Mouse (Mus musculus) stomach, postnatal 0 days (tissue): Measurements from ENCODE around the gene Gm32742. TPM values are rescaled to one million over a fixed set of nuclear protein-coding genes. Genes with fewer than 3 reads are reported as not detected.

Source experiments
- ATAC-seq: fragments of 200-750 bp; cut with Nextera tagmentation; 2 replicates; pipeline ENCODE4 v1.8.0; 2017; ENCODE audit not compliant: low FRiP score, low TSS enrichment
- DNase-seq: peaks from one replicate; pipeline ENCODE4 v3.0.0-alpha.2; 2016; ENCODE audit warnings: low spot score
- H3K27ac ChIP-seq: fragments of 300-500 bp; sonication (generic); replicated peaks from 2 replicates; pipeline ENCODE4 v1.5.1; 2014; ENCODE audit warnings: mild to moderate bottlenecking, control low read depth
- H3K27me3 ChIP-seq: fragments of 300-500 bp; sonication (generic); 2 replicates; pipeline ENCODE4 v1.6.1; 2014; ENCODE audit warnings: low read length; ENCODE audit not compliant: control insufficient read depth, insufficient read depth
- H3K36me3 ChIP-seq: fragments of 300-500 bp; sonication (generic); 2 replicates; pipeline ENCODE4 v1.6.1; 2014; ENCODE audit warnings: low read length, mixed read lengths; ENCODE audit not compliant: control insufficient read depth, insufficient read depth
- H3K4me1 ChIP-seq: fragments of 300-500 bp; sonication (generic); replicated peaks from 2 replicates; pipeline ENCODE4 v1.6.1; 2014; ENCODE audit warnings: antibody characterized with exemption; ENCODE audit not compliant: control insufficient read depth, insufficient read depth
- H3K4me2 ChIP-seq: fragments of 300-500 bp; sonication (generic); replicated peaks from 2 replicates; pipeline ENCODE4 v1.6.1; 2014; ENCODE audit warnings: low read depth, mild to moderate bottlenecking, control low read depth, moderate library complexity
- H3K4me3 ChIP-seq: fragments of 300-500 bp; sonication (generic); 2 replicates; pipeline ENCODE4 v1.5.1; 2014; ENCODE audit warnings: low read depth, low read length, control low read depth
- H3K9ac ChIP-seq: fragments of 300-500 bp; sonication (generic); 2 replicates; pipeline ENCODE4 v1.6.1; 2014; ENCODE audit warnings: mild to moderate bottlenecking, low read length, control low read depth, mixed read lengths
- H3K9me3 ChIP-seq: fragments of 300-500 bp; sonication (generic); 2 replicates; pipeline ENCODE4 v1.6.1; 2016; ENCODE audit warnings: low read length; ENCODE audit not compliant: control insufficient read depth
- CTCF ChIP-seq: IDR thresholded peaks from 2 replicates; pipeline ENCODE4 v1.5.1; 2016; ENCODE audit warnings: antibody characterized with exemption, low read depth, mild to moderate bottlenecking, moderate library complexity
- EP300 ChIP-seq: optimal IDR thresholded peaks from 2 replicates; pipeline ENCODE3; 2016; ENCODE audit warnings: antibody characterized with exemption
- WGBS: fragments of 180-500 bp; shearing (Covaris S2); extraction: QIAGEN DNeasy Blood & Tissue Kit; methylation state at CpG from one replicate; pipeline ENCODE4 v1.1.7; 2014; 5-methylcytosine and 5-hydroxymethylcytosine counted together
- microRNA counts: library from miRNA; unstranded; fragments of <30 nt; microRNA quantifications from one replicate; lab custom pipeline; 2015
- microRNA-seq: library from miRNA; unstranded; fragments of <30 nt; microRNA quantifications from one replicate; pipeline ENCODE4, GENCODE M21; 2016
- polyA plus RNA-seq: library from polyadenylated mRNA; unstranded; fragments of >200 nt; fragmentation: Nextera tagmentation; extraction: Ambion mirVana; gene quantifications from 2 replicates; pipeline ENCODE4 v1.2.1, GENCODE M21; 2015

Gm32742 gene
- polyA plus RNA-seq, 1 experiment from 2014 or later: 0.08 TPM

- no peak within 1 kb of the TSS for H3K27ac ChIP-seq
- 18% methylated on average over 27 of the region's 27 CpGs for WGBS
- H3K9ac ChIP-seq: no peak within 1 kb of the TSS
- TF ChIP-seq CTCF (peak; percentile 32), EP300 (no peak)
- H3K27me3 ChIP-seq: no peaks in the 10 kb centered on the region
- peak; percentile 63 for ATAC-seq
- DNase-seq: peak; percentile 71
- H3K9me3 ChIP-seq: no peaks in the 10 kb centered on the region
- H3K4me3 ChIP-seq: no peak within 1 kb of the TSS
- H3K36me3 ChIP-seq: no peaks in the 10 kb centered on the region
- peak within 1 kb of the TSS; percentile 30 for H3K4me2 ChIP-seq
- H3K4me1 ChIP-seq: 0 out of 2 replicates have a peak, but pooled peaks cover 6% of the 10 kb centered on the region
Measured at GRCm38 (mm10) chr9:51101756-51102425, 63.4 kb downstream of the Gm32742 start, which contains the start of gene 4833427G06Rik. Gene 4833427G06Rik, minus strand, starts transcription at chr9:51102078.

GRCm38 (mm10) chr9:51096306-51096705 lies 69.0 kb downstream of the Gm32742 start:
- no peaks in the 10 kb centered on the region for H3K36me3 ChIP-seq
- no peak overlapping the region for H3K9ac ChIP-seq
- ATAC-seq (no peak), DNase-seq (no peak)
- no peaks in the 10 kb centered on the region for H3K4me1 ChIP-seq
- H3K27ac ChIP-seq: no peak overlapping the region
- H3K4me2 ChIP-seq: no peak overlapping the region
- no peaks in the 10 kb centered on the region for H3K9me3 ChIP-seq
- H3K4me3 ChIP-seq: no peak overlapping the region
- WGBS: 25% methylated on average over 2 of the region's 2 CpGs
- no peaks in the 10 kb centered on the region for H3K27me3 ChIP-seq
- no peak for TF ChIP-seq CTCF
- no peak for TF ChIP-seq EP300

- Histone ChIP-seq H3K27me3 (no peaks in the 10 kb centered on the region), H3K9ac (no peak overlapping the region), H3K9me3 (no peaks in the 10 kb centered on the region), H3K36me3 (no peaks in the 10 kb centered on the region), H3K27ac (no peak overlapping the region), H3K4me1 (no peaks in the 10 kb centered on the region), H3K4me3 (no peak overlapping the region), H3K4me2 (no peak overlapping the region)
- DNase-seq (no peak), ATAC-seq (no peak)
- no peak for TF ChIP-seq CTCF
- WGBS: 54% methylated on average over 5 of the region's 5 CpGs
Measured at GRCm38 (mm10) chr9:51093697-51094096, 71.6 kb downstream of the Gm32742 start.

GRCm38 (mm10) chr9:51081614-51082013 lies 83.7 kb downstream of the Gm32742 start:
- H3K4me1 ChIP-seq: no peaks in the 10 kb centered on the region
- H3K36me3 ChIP-seq: no peaks in the 10 kb centered on the region
- 79% methylated on average over 5 of the region's 5 CpGs for WGBS
- H3K27me3 ChIP-seq: no peaks in the 10 kb centered on the region
- no peaks in the 10 kb centered on the region for H3K9me3 ChIP-seq
- no peak overlapping the region for H3K9ac ChIP-seq
- no peak for ATAC-seq
- TF ChIP-seq EP300: no peak
- no peak for TF ChIP-seq CTCF
- no peak overlapping the region for H3K4me2 ChIP-seq
- H3K4me3 ChIP-seq: no peak overlapping the region
- H3K27ac ChIP-seq: no peak overlapping the region
- DNase-seq: no peak

MicroRNA genes within 50 kb of the gene (microRNA counts, 519-probe panel; counts per million panel counts)
- microRNA mmu-miR-34b-3p (lab: Ali Mortazavi, UCI) (not detected), microRNA mmu-miR-34b-5p (lab: Ali Mortazavi, UCI) (not detected), microRNA mmu-miR-34c (lab: Ali Mortazavi, UCI) (not detected)

Small RNA genes within 50 kb of the gene (microRNA-seq; reads per million reads assigned to microRNA genes)
- gene Mir34b (11.9 reads per million, percentile 18 among the genes with 10 or more reads in this experiment), gene Mir34c (277 reads per million, percentile 58 among the genes with 10 or more reads in this experiment)

Other genes starting within 250 kb of the Gm32742 start
- 9.8 and 10.1 TPM in 2 replicates for gene Sik2, start 156.4 kb downstream of the Gm32742 start, polyA plus RNA-seq
- gene Btg4, start 104.6 kb downstream of the Gm32742 start, polyA plus RNA-seq: not detected in 2 replicates
- gene Layn, start 88.4 kb downstream of the Gm32742 start, polyA plus RNA-seq: 2.5 and 2.9 TPM in 2 replicates
- gene 4833427G06Rik, start 63.4 kb downstream of the Gm32742 start, polyA plus RNA-seq: not detected in 2 replicates
- gene Pou2af1, start 48.2 kb upstream of the Gm32742 start, polyA plus RNA-seq: 0.12 and 0.13 TPM in 2 replicates
- 11.1 and 11.2 TPM in 2 replicates for gene Colca2, start 113.1 kb upstream of the Gm32742 start, polyA plus RNA-seq
- gene 1810046K07Rik, start 163.4 kb upstream of the Gm32742 start, polyA plus RNA-seq: 0.23 and 0.27 TPM in 2 replicates